Mouse (Mus musculus) hindbrain, embryonic 11.5 days (tissue): ENCODE results near the gene Pfkfb3. TPM values are rescaled to one million over a fixed set of nuclear protein-coding genes. Genes with fewer than 3 reads are reported as not detected.

Experiments used
- ATAC-seq: fragments of 200-750 bp; cut with Nextera tagmentation; 2 replicates; pipeline ENCODE4 v1.8.0; 2017; ENCODE audit warnings: mild to moderate bottlenecking, moderate TSS enrichment, moderate library complexity; ENCODE audit not compliant: low FRiP score
- DNase-seq: peaks from one replicate; pipeline ENCODE4 v3.0.0-alpha.2; 2015; ENCODE audit warnings: low spot score
- H3K27ac ChIP-seq: fragments of 300-500 bp; sonication (generic); 2 replicates; pipeline ENCODE4 v1.5.1; 2014; ENCODE audit warnings: mild to moderate bottlenecking, low read depth, low read length
- H3K27me3 ChIP-seq: fragments of 300-500 bp; sonication (generic); 2 replicates; pipeline ENCODE4 v1.6.1; 2014; ENCODE audit warnings: mild to moderate bottlenecking, low read length, moderate library complexity, mixed read lengths; ENCODE audit not compliant: control insufficient read depth, insufficient read depth
- H3K36me3 ChIP-seq: fragments of 300-500 bp; sonication (generic); 2 replicates; pipeline ENCODE4 v1.6.1; 2014; ENCODE audit warnings: mild to moderate bottlenecking, low read length, moderate library complexity, mixed read lengths; ENCODE audit not compliant: control insufficient read depth, insufficient read depth
- H3K4me1 ChIP-seq: fragments of 300-500 bp; sonication (generic); replicated peaks from 2 replicates; pipeline ENCODE4 v1.6.1; 2014; ENCODE audit warnings: low read length, mixed read lengths; ENCODE audit not compliant: control insufficient read depth, insufficient read depth
- H3K4me2 ChIP-seq: fragments of 300-500 bp; sonication (generic); replicated peaks from 2 replicates; pipeline ENCODE4 v1.6.1; 2014; ENCODE audit warnings: mild to moderate bottlenecking, low read depth, low read length
- H3K4me3 ChIP-seq: fragments of 300-500 bp; sonication (generic); 2 replicates; pipeline ENCODE4 v1.5.1; 2014; ENCODE audit warnings: low read depth, low read length
- H3K9ac ChIP-seq: fragments of 300-500 bp; sonication (generic); 2 replicates; pipeline ENCODE4 v1.6.1; 2014; ENCODE audit warnings: low read depth, low read length
- H3K9me3 ChIP-seq: fragments of 300-500 bp; sonication (generic); 2 replicates; pipeline ENCODE4 v1.6.1; 2016; ENCODE audit warnings: low read length; ENCODE audit not compliant: control insufficient read depth
- WGBS: fragments of 180-500 bp; shearing (Covaris S2); extraction: QIAGEN DNeasy Blood & Tissue Kit; methylation state at CpG from one replicate; pipeline ENCODE4 v1.1.7; 2014; 5-methylcytosine and 5-hydroxymethylcytosine counted together
- polyA plus RNA-seq: library from polyadenylated mRNA; unstranded; fragments of >200 nt; fragmentation: Nextera tagmentation; extraction: Ambion mirVana; gene quantifications from 2 replicates; pipeline ENCODE4 v1.2.1, GENCODE M21; 2014

Gene Pfkfb3
- polyA plus RNA-seq, 1 experiment from 2014 or later = 19.3 TPM

- H3K4me1 ChIP-seq = 0 out of 2 replicates have a peak, but pooled peaks cover 2% of the 10 kb centered on the region
- H3K9me3 ChIP-seq = no peaks in the 10 kb centered on the region
- WGBS = 91% methylated on average over 6 of the region's 6 CpGs
- no peak overlapping the region for H3K9ac ChIP-seq
- H3K36me3 ChIP-seq = no peaks in the 10 kb centered on the region
- DNase-seq (no peak), ATAC-seq (no peak)
- H3K27ac ChIP-seq = no peak overlapping the region
- no peak overlapping the region for H3K4me3 ChIP-seq
- no peaks in the 10 kb centered on the region for H3K27me3 ChIP-seq
- no peak overlapping the region for H3K4me2 ChIP-seq
Measured at GRCm38 (mm10) chr2:11427596-11427995, 126.3 kb downstream of the Pfkfb3 start.

GRCm38 (mm10) chr2:11426379-11426778 lies 127.5 kb downstream of the Pfkfb3 start:
- H3K4me1 ChIP-seq = 0 out of 2 replicates have a peak, but pooled peaks cover 2% of the 10 kb centered on the region
- 55% methylated on average over 3 of the region's 3 CpGs for WGBS
- H3K36me3 ChIP-seq = no peaks in the 10 kb centered on the region
- no peak overlapping the region for H3K9ac ChIP-seq
- no peak for DNase-seq
- ATAC-seq = no peak
- no peaks in the 10 kb centered on the region for H3K9me3 ChIP-seq
- no peak overlapping the region for H3K4me2 ChIP-seq
- H3K27ac ChIP-seq = no peak overlapping the region
- H3K27me3 ChIP-seq = no peaks in the 10 kb centered on the region
- H3K4me3 ChIP-seq = no peak overlapping the region

GRCm38 (mm10) chr2:11425421-11426131 lies 128.3 kb downstream of the Pfkfb3 start:
- ATAC-seq = no peak
- Histone ChIP-seq H3K4me1 (0 out of 2 replicates have a peak, but pooled peaks cover 2% of the 10 kb centered on the region), H3K9me3 (no peaks in the 10 kb centered on the region), H3K4me3 (no peak overlapping the region), H3K4me2 (no peak overlapping the region), H3K27ac (no peak overlapping the region), H3K27me3 (no peaks in the 10 kb centered on the region), H3K36me3 (no peaks in the 10 kb centered on the region), H3K9ac (no peak overlapping the region)
- WGBS = 29% methylated on average over 5 of the region's 5 CpGs
- DNase-seq = no peak

- Histone ChIP-seq H3K4me2 (no peak overlapping the region), H3K9me3 (no peaks in the 10 kb centered on the region), H3K9ac (no peak overlapping the region), H3K27me3 (no peaks in the 10 kb centered on the region), H3K36me3 (no peaks in the 10 kb centered on the region), H3K27ac (no peak overlapping the region), H3K4me3 (no peak overlapping the region), H3K4me1 (no peaks in the 10 kb centered on the region)
- DNase-seq = no peak
- ATAC-seq = no peak
- 88% methylated on average over 5 of the region's 5 CpGs for WGBS
Measured at GRCm38 (mm10) chr2:11424252-11424651, 129.6 kb downstream of the Pfkfb3 start.

- DNase-seq (no peak), ATAC-seq (no peak)
- Histone ChIP-seq H3K4me1 (no peaks in the 10 kb centered on the region), H3K9me3 (no peaks in the 10 kb centered on the region), H3K4me2 (no peak overlapping the region), H3K36me3 (no peaks in the 10 kb centered on the region), H3K27me3 (no peaks in the 10 kb centered on the region), H3K27ac (no peak overlapping the region), H3K9ac (no peak overlapping the region), H3K4me3 (no peak overlapping the region)
- 78% methylated on average over 2 of the region's 2 CpGs for WGBS
Measured at GRCm38 (mm10) chr2:11423421-11423820, 130.5 kb downstream of the Pfkfb3 start.

- no peaks in the 10 kb centered on the region for H3K36me3 ChIP-seq
- H3K27me3 ChIP-seq = no peaks in the 10 kb centered on the region
- ATAC-seq (no peak), DNase-seq (no peak)
- WGBS = 83% methylated on average over 3 of the region's 3 CpGs
- no peak overlapping the region for H3K4me2 ChIP-seq
- no peaks in the 10 kb centered on the region for H3K9me3 ChIP-seq
- H3K9ac ChIP-seq = no peak overlapping the region
- H3K4me3 ChIP-seq = no peak overlapping the region
- no peak overlapping the region for H3K27ac ChIP-seq
- no peaks in the 10 kb centered on the region for H3K4me1 ChIP-seq
Measured at GRCm38 (mm10) chr2:11422384-11422783, 131.5 kb downstream of the Pfkfb3 start.

Other genes starting within 250 kb of the Pfkfb3 start
- 178 and 191 TPM in 2 replicates for gene Rbm17, start 50.1 kb upstream of the Pfkfb3 start, polyA plus RNA-seq
- gene Gm17490, start 72.2 kb upstream of the Pfkfb3 start, polyA plus RNA-seq = not detected in 2 replicates
- not detected in 2 replicates for gene Il2ra, start 88.7 kb upstream of the Pfkfb3 start, polyA plus RNA-seq
- gene Il15ra, start 151.2 kb upstream of the Pfkfb3 start, polyA plus RNA-seq = 0.25 and 0.39 TPM in 2 replicates
- 132 and 148 TPM in 2 replicates for gene Fbh1, start 223.5 kb upstream of the Pfkfb3 start, polyA plus RNA-seq
- 32.9 and 35.3 TPM in 2 replicates for gene Ankrd16, start 223.8 kb upstream of the Pfkfb3 start, polyA plus RNA-seq